ENCODE assay signal across 8 mouse cellular contexts in genomic region chr13:113794039-113794704, GRCm38 (mm10). TPM values are rescaled to one million over a fixed set of nuclear protein-coding genes. Genes with fewer than 3 reads are reported as not detected.
DNase-seq lines count a peak whose midpoint lies in the region; ATAC-seq lines count a peak whose summit lies in the region.

Gene Arl15 (plus strand): TSS chr13:113794505.

- under 1% methylated on average over 49 of the region's 49 CpGs for WGBS in hindbrain, embryonic 15.5 days

- peak; percentile 98 for ATAC-seq in hindbrain, embryonic 15.5 days (ENCODE audit: low FRiP score, low read depth)

- H3K4me3 ChIP-seq in hindbrain, embryonic 15.5 days = peak within 1 kb of the TSS; percentile 96

- peaks cover 14% of the 10 kb centered on the region for H3K4me1 ChIP-seq in hindbrain, embryonic 15.5 days (replicated peaks)

- peak within 1 kb of the TSS; percentile 78 for H3K4me2 ChIP-seq in hindbrain, embryonic 15.5 days

- H3K27ac ChIP-seq in hindbrain, embryonic 15.5 days (replicated peaks) = peak within 1 kb of the TSS; percentile 92

- H3K27me3 ChIP-seq in hindbrain, embryonic 15.5 days = no peaks in the 10 kb centered on the region

- DNase-seq in R1 (ENCODE audit: low read depth, low spot score) = peak; percentile 98
- peak; percentile 98 to 99 for DNase-seq in cerebellum, postnatal 25 days
- DNase-seq in frontal cortex, postnatal 36 days (ENCODE audit: low spot score in 2 of 2) = peak; percentile 96
- peak; percentile 90 for DNase-seq in left cerebral cortex, adult 11 months (ENCODE audit: low spot score)
- peak; percentile 98 to 99 for DNase-seq in lung, postnatal 4 days
- peak; percentile 93 for DNase-seq in retina, postnatal 7 days (ENCODE audit: low read depth, low spot score)
- DNase-seq in urinary bladder, adult 2 months (ENCODE audit: low spot score) = peak; percentile 97

- no peaks in the 10 kb centered on the region for H3K36me3 ChIP-seq in hindbrain, embryonic 15.5 days

- no peaks in the 10 kb centered on the region for H3K9me3 ChIP-seq in hindbrain, embryonic 15.5 days

- peak within 1 kb of the TSS; percentile 96 for H3K9ac ChIP-seq in hindbrain, embryonic 15.5 days

RNA-seq across cellular contexts. Expression of gene Arl15, which starts in this region (rescaled TPM):
- 13.2 and 13.8 TPM in 2 replicates for polyA plus RNA-seq in hindbrain, embryonic 15.5 days (2015; fragmentation: Nextera tagmentation; extraction: Ambion mirVana)
- polyA plus RNA-seq in urinary bladder, adult 2 months (2012; rRNA removed) = 2.8 and 6.9 TPM in 2 replicates

Comparison
In these comparisons a context has a peak if more than half of its experiments do, and no peak if none do; other contexts are left out.
1. Peak in every context shown above with its lines: DNase-seq, ATAC-seq, H3K4me3 ChIP-seq and H3K27ac ChIP-seq.